Mouse (Mus musculus) bone marrow macrophage, adult 2 months (primary cell): ENCODE data around the gene Sc5d.

ENCODE experiments used
- CTCF ChIP-seq: IDR thresholded peaks from 2 replicates; pipeline ENCODE4 v1.5.1; 2012; ENCODE audit warnings: low read depth, mild to moderate bottlenecking, low read length, moderate library complexity
- POLR2A ChIP-seq: IDR thresholded peaks from 2 replicates; pipeline ENCODE4 v1.6.1; 2012; ENCODE audit warnings: mild to moderate bottlenecking, low read depth, low read length, borderline replicate concordance

- no peak for TF ChIP-seq CTCF
- no peak for TF ChIP-seq POLR2A
Measured at GRCm38 (mm10) chr9:42219001-42219660, 44.9 kb downstream of the Sc5d start.
